7 mouse cellular contexts compared by ENCODE assay signal in the genomic region with DNA sequence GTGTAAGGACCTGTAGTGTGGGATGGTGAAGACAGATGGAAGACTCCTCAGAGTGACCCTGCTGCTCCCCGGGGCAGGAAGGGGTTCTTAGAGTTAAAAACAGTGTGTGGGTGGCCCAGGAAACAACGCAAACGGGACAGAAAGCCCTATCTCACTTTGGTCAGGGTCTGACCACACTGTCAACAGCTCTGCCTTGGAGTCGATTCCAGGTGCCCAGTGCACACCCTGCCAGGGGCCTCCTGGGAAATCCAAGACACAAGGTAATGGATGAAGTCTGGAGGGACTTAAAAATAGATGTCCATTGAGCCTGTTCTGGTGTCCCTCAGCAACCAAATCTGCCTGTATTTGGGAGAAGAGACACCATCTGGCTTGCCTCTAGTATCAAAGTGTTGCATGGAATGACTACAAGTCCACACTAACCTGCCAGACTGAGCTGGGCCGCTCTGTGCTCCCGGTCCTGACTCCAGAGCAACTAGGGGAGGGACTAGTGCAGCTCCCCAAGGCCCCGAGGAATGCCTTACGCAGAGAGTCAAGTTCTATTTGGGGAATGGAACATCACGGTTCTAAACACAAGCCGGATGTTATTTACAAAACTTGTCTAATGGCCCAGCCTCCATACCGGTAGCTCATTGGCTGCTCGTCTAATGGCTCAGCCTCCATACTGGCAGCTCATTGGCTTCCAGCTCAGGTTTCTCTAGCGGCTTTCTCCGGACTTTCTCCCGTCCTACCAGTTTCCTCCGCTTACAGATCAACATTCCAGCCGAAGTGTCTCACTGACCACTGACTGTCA. TPM values are rescaled to one million over a fixed set of nuclear protein-coding genes. Genes with fewer than 3 reads are reported as not detected.
DNase-seq lines count a peak whose midpoint lies in the region; ATAC-seq and TF ChIP-seq lines count a peak whose summit lies in the region.

No protein-coding gene starts in this region.

- no peaks in the 10 kb centered on the region for H3K36me3 ChIP-seq in hindbrain, postnatal 0 days (ENCODE audit: insufficient read depth, low read length)

- WGBS in hindbrain, postnatal 0 days, result 10% methylated on average over 17 of the region's 17 CpGs

- ATAC-seq in activated CD4-positive, CD25-positive, alpha-beta regulatory T cell, adult 4 months, result peak; percentile 96
- peak; percentile 86 for ATAC-seq in common myeloid progenitor, adult 5-6 weeks (replicated peaks; ENCODE audit: low read depth, poor library complexity, severe bottlenecking)
- peak; percentile 84 for ATAC-seq in hindbrain, postnatal 0 days
- peak; percentile 78 for ATAC-seq in megakaryocyte, adult 5-6 weeks (ENCODE audit: poor library complexity, severe bottlenecking)

- peaks cover 19% of the 10 kb centered on the region for H3K4me1 ChIP-seq in hindbrain, postnatal 0 days (ENCODE audit: insufficient read depth, low read length)

- no peaks in the 10 kb centered on the region for H3K9me3 ChIP-seq in hindbrain, postnatal 0 days (ENCODE audit: low read length)

- H3K9ac ChIP-seq in hindbrain, postnatal 0 days (replicated peaks; ENCODE audit: low read length), result 0 out of 2 replicates have a peak overlapping the region, but pooled peaks have one; percentile 28

- peak overlapping the region; percentile 32 for H3K4me3 ChIP-seq in hindbrain, postnatal 0 days (ENCODE audit: low read length)

- no peaks in the 10 kb centered on the region for H3K27me3 ChIP-seq in hindbrain, postnatal 0 days (ENCODE audit: insufficient read depth, low read length)

- H3K4me2 ChIP-seq in hindbrain, postnatal 0 days (ENCODE audit: low read depth, low read length), result peak overlapping the region; percentile 59

- TF ChIP-seq CTCF in hindbrain, postnatal 0 days (IDR thresholded peaks at IDR 0.05; ENCODE audit: low read depth), result no peak

- DNase-seq in gastrocnemius, adult 8-10 months (ENCODE audit: low spot score in 2 of 2), result peak; percentile 88 to 92
- DNase-seq in hindbrain, postnatal 0 days (ENCODE audit: low spot score), result peak; percentile 85
- DNase-seq in left cerebral cortex, adult 9 months (ENCODE audit: low spot score in 2 of 2), result peak; percentile 67 to 74
- DNase-seq in right cerebral cortex, postnatal 14 days, result peak; percentile 34

- peak overlapping the region; percentile 82 for H3K27ac ChIP-seq in hindbrain, postnatal 0 days

RNA-seq across cellular contexts. Expression of a gene that starts 12.1 kb away (rescaled TPM):
- not detected for polyA plus RNA-seq in activated CD4-positive, CD25-positive, alpha-beta regulatory T cell, adult 4 months (2017; shearing (Covaris generic))
- 0.53 and 0.55 TPM in 2 replicates for total RNA-seq in common myeloid progenitor, adult 5-6 weeks (2017)
- not detected for total RNA-seq in gastrocnemius, adult 8-10 months (2022)
- total RNA-seq in hindbrain, postnatal 0 days (2014; rRNA removed), result 0.14 TPM in 1 of 2 replicates, not detected in the other
- 0.46 and 0.48 TPM in 2 replicates for polyA plus RNA-seq in hindbrain, postnatal 0 days (2015; fragmentation: Nextera tagmentation; extraction: Ambion mirVana)
- 0.16 and 0.83 TPM in 2 replicates for total RNA-seq in megakaryocyte, adult 5-6 weeks (2015)
- 0.07 TPM in 1 of 2 replicates, not detected in the other for total RNA-seq in megakaryocyte, adult 5-6 weeks (2017)

RNA-seq across cellular contexts. Expression of a gene that starts 20.0 kb away (rescaled TPM):
- 100 to 1,000 TPM; 174 to 181 TPM for polyA plus RNA-seq in activated CD4-positive, CD25-positive, alpha-beta regulatory T cell, adult 4 months (2017; shearing (Covaris generic))
- total RNA-seq in common myeloid progenitor, adult 5-6 weeks (2017), result 87.7 and 93.6 TPM in 2 replicates
- total RNA-seq in gastrocnemius, adult 8-10 months (2022), result 10 to 100 TPM in 3 of 4 experiments, 1 to 10 TPM in 1; 8.6 to 22.9 (median 14.3) TPM
- total RNA-seq in hindbrain, postnatal 0 days (2014; rRNA removed), result 11.2 and 26.1 TPM in 2 replicates
- 13.2 and 14.8 TPM in 2 replicates for polyA plus RNA-seq in hindbrain, postnatal 0 days (2015; fragmentation: Nextera tagmentation; extraction: Ambion mirVana)
- total RNA-seq in megakaryocyte, adult 5-6 weeks (2015), result 68.9 and 87.3 TPM in 2 replicates
- total RNA-seq in megakaryocyte, adult 5-6 weeks (2017), result 175 and 189 TPM in 2 replicates

Comparison
In these comparisons a context has a peak if more than half of its experiments do, and no peak if none do; other contexts are left out.
1. Peak in every context shown above with its lines: DNase-seq, ATAC-seq, H3K4me3 ChIP-seq and H3K27ac ChIP-seq.
2. DNase-seq: peak in every context shown above with its lines; median percentile 90 in gastrocnemius, adult 8-10 months; 85 in hindbrain, postnatal 0 days; 70 in left cerebral cortex, adult 9 months; 34 in right cerebral cortex, postnatal 14 days.